Mouse (Mus musculus) heart, embryonic 14.5 days (tissue): Measurements from ENCODE around the gene BC028528. TPM values are rescaled to one million over a fixed set of nuclear protein-coding genes. Genes with fewer than 3 reads are reported as not detected.

Experiments used
- ATAC-seq: fragments of 200-750 bp; cut with Nextera tagmentation; 2 replicates; pipeline ENCODE4 v1.8.0; 2017; ENCODE audit warnings: low read depth, moderate TSS enrichment; ENCODE audit not compliant: insufficient number of reproducible peaks, insufficient read depth, low FRiP score
- H3K27ac ChIP-seq, 2 experiments: fragments of 200-500 bp in 1 of 2; fragments of 300-500 bp in 1 of 2; sonication (generic) in 1 of 2; replicated peaks in 1 of 2; 2 replicates each; pipeline ENCODE4 v1.5.1; 2012 to 2014; ENCODE audit warnings: low read depth in 2 of 2, low read length in 2 of 2, control low read depth in 1 of 2, mild to moderate bottlenecking in 1 of 2, mixed read lengths in 1 of 2; ENCODE audit not compliant: control insufficient read depth in 1 of 2, insufficient read depth in 1 of 2
- H3K27me3 ChIP-seq: fragments of 300-500 bp; sonication (generic); 2 replicates; pipeline ENCODE4 v1.6.1; 2014; ENCODE audit warnings: mild to moderate bottlenecking, low read length, control low read depth; ENCODE audit not compliant: control insufficient read depth, insufficient read depth
- H3K36me3 ChIP-seq: fragments of 300-500 bp; sonication (generic); 2 replicates; pipeline ENCODE4 v1.6.1; 2014; ENCODE audit warnings: mild to moderate bottlenecking, control low read depth, low read length, mixed read lengths; ENCODE audit not compliant: control insufficient read depth, insufficient read depth
- H3K4me1 ChIP-seq, 2 experiments: fragments of 200-500 bp in 1 of 2; fragments of 300-500 bp in 1 of 2; sonication (generic) in 1 of 2; 2 replicates each; pipeline ENCODE4 v1.6.1; 2012 to 2014; ENCODE audit warnings: low read length in 2 of 2, control low read depth in 1 of 2, mixed read lengths in 1 of 2; ENCODE audit not compliant: control insufficient read depth in 2 of 2, insufficient read depth in 2 of 2
- H3K4me2 ChIP-seq: fragments of 300-500 bp; sonication (generic); 2 replicates; pipeline ENCODE4 v1.6.1; 2014; ENCODE audit warnings: mild to moderate bottlenecking, low read length
- H3K4me3 ChIP-seq, 2 experiments: fragments of 200-500 bp in 1 of 2; fragments of 300-500 bp in 1 of 2; sonication (generic) in 1 of 2; 2 replicates each; pipeline ENCODE4 v1.5.1; 2012 to 2014; ENCODE audit warnings: low read length in 2 of 2, mild to moderate bottlenecking in 2 of 2, control low read depth in 1 of 2, low read depth in 1 of 2, moderate library complexity in 1 of 2; ENCODE audit not compliant: control insufficient read depth in 1 of 2, insufficient read depth in 1 of 2
- H3K9ac ChIP-seq: fragments of 300-500 bp; sonication (generic); 2 replicates; pipeline ENCODE4 v1.6.1; 2014; ENCODE audit warnings: mild to moderate bottlenecking, low read length
- H3K9me3 ChIP-seq: fragments of 300-500 bp; sonication (generic); 2 replicates; pipeline ENCODE4 v1.6.1; 2016; ENCODE audit warnings: low read length, control low read depth; ENCODE audit not compliant: control insufficient read depth
- WGBS: fragments of 180-500 bp; shearing (Covaris S2); extraction: QIAGEN DNeasy Blood & Tissue Kit; methylation state at CpG from one replicate; pipeline ENCODE4 v1.1.7; 2014; 5-methylcytosine and 5-hydroxymethylcytosine counted together
- polyA plus RNA-seq: library from polyadenylated mRNA; unstranded; fragments of >200 nt; fragmentation: Nextera tagmentation; extraction: Ambion mirVana; gene quantifications from 2 replicates; pipeline ENCODE4 v1.2.1, GENCODE M21; 2014

The BC028528 gene
- polyA plus RNA-seq, 1 experiment from 2014 or later = 45.1 TPM

GRCm38 (mm10) chr3:95839250-95839649 is 52.6 kb downstream of the BC028528 start:
- Histone ChIP-seq H3K4me2 (no peak overlapping the region), H3K9ac (no peak overlapping the region), H3K4me1 (no peaks in the 10 kb centered on the region), H3K27me3 (no peaks in the 10 kb centered on the region), H3K27ac (no peak overlapping the region), H3K4me3 (no peak overlapping the region), H3K36me3 (peaks cover 94% of the 10 kb centered on the region), H3K9me3 (no peaks in the 10 kb centered on the region)
- WGBS = 90% methylated on average over 2 of the region's 2 CpGs
- no peak for ATAC-seq

Other genes with a start within 250 kb of the BC028528 start
- 54.3 and 57.2 TPM in 2 replicates for gene Mcl1, start 233.2 kb downstream of the BC028528 start, polyA plus RNA-seq
- gene Adamtsl4, start 204.1 kb downstream of the BC028528 start, polyA plus RNA-seq = 6.3 and 7.0 TPM in 2 replicates
- 62.7 and 66.1 TPM in 2 replicates for gene Ecm1, start 152.4 kb downstream of the BC028528 start, polyA plus RNA-seq
- gene Tars2, start 131.8 kb downstream of the BC028528 start, polyA plus RNA-seq = 38.9 and 41.3 TPM in 2 replicates
- 19.1 and 22.0 TPM in 2 replicates for gene Rprd2, start 73.1 kb downstream of the BC028528 start, polyA plus RNA-seq
- gene Prpf3, start 36.1 kb downstream of the BC028528 start, polyA plus RNA-seq = 29.0 and 33.7 TPM in 2 replicates
- 415 and 468 TPM in 2 replicates for gene Mrps21, start 20.5 kb downstream of the BC028528 start, polyA plus RNA-seq
- gene Ciart, start 9.8 kb downstream of the BC028528 start, polyA plus RNA-seq = 3.1 and 3.9 TPM in 2 replicates
- gene Aph1a, start 2.0 kb upstream of the BC028528 start, polyA plus RNA-seq = 38.4 and 48.0 TPM in 2 replicates
- 45.5 and 49.7 TPM in 2 replicates for gene Car14, start 12.7 kb upstream of the BC028528 start, polyA plus RNA-seq
- gene Anp32e, start 37.2 kb upstream of the BC028528 start, polyA plus RNA-seq = 58.3 and 65.3 TPM in 2 replicates
- 65.0 and 73.7 TPM in 2 replicates for gene Plekho1, start 104.0 kb upstream of the BC028528 start, polyA plus RNA-seq
- 22.8 and 24.4 TPM in 2 replicates for gene Vps45, start 166.5 kb upstream of the BC028528 start, polyA plus RNA-seq
- 12.6 and 16.2 TPM in 2 replicates for gene Otud7b, start 212.5 kb upstream of the BC028528 start, polyA plus RNA-seq